Mouse (Mus musculus) ES-E14 (cell line): ENCODE measurements around the gene 2700049A03Rik.

Experiments
- CHD2 ChIP-seq: IDR thresholded peaks from 2 replicates; pipeline ENCODE4 v1.6.1; 2014; ENCODE audit warnings: mild to moderate bottlenecking, low read depth, low read length, inconsistent platforms
- HCFC1 ChIP-seq: IDR thresholded peaks from 2 replicates; pipeline ENCODE4 v1.6.1; 2012; ENCODE audit warnings: low read length, inconsistent platforms, borderline replicate concordance; ENCODE audit not compliant: insufficient read depth
- MAFK ChIP-seq: IDR thresholded peaks from 2 replicates; pipeline ENCODE4 v1.6.1; 2014; ENCODE audit warnings: mild to moderate bottlenecking, low read depth, low read length, inconsistent platforms; ENCODE audit not compliant: insufficient read depth
- ZC3H11A ChIP-seq: IDR thresholded peaks from 2 replicates; pipeline ENCODE4 v1.6.1; 2012; ENCODE audit warnings: low read depth, mild to moderate bottlenecking, inconsistent platforms, low read length, borderline replicate concordance
- ZNF384 ChIP-seq: IDR thresholded peaks from 2 replicates; pipeline ENCODE4 v1.6.1; 2012; ENCODE audit warnings: low read depth, low read length, inconsistent platforms

DNA sequence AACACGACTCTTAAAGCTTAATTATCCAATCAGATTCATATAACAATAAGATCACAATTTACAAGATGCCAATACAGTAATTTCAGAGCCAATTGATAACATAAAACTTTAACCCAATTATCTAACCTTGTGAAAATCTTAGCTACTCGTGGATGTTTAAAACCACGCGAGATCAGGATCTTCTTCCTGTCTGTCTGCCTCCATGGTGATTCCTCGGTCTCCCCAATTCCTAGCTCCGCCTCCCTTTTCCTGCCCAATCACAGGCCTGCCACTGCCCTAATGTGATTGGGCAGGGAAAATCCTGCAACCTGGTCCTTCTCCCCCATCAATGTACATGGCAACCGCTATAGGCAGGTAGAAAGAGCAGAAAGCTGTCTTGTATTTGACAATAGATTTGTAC, 132.7 kb downstream of the 2700049A03Rik start:
- TF ChIP-seq CHD2: peak; percentile 88
- no peak for TF ChIP-seq ZNF384
- TF ChIP-seq ZC3H11A: no peak
- no peak for TF ChIP-seq HCFC1
- TF ChIP-seq MAFK: no peak
